Mouse (Mus musculus) right cerebral cortex, postnatal 10 days (tissue): Measurements from ENCODE around the gene St8sia2.
A peak's percentile ranks its signal among the peaks of the same experiment; 100 is the strongest.

Experiments used
- DNase-seq, 2 experiments: peaks; one replicate each; pipeline ENCODE4 v3.0.0; 2021; ENCODE audit warnings: low spot score in 2 of 2

The St8sia2 gene

GRCm38 (mm10) chr7:74013601-74014175, at the start of gene St8sia2:
St8sia2 (minus strand) TSS chr7:74013690.
- DNase-seq = peak; percentile 51 to 68

- DNase-seq = no peak
Measured at GRCm38 (mm10) chr7:74061076-74061475, 47.6 kb upstream of the St8sia2 start.

- peak in 1 of 2 experiments; percentile 35 for DNase-seq
Measured at GRCm38 (mm10) chr7:74060306-74060946, 46.9 kb upstream of the St8sia2 start.

- no peak for DNase-seq
Measured at GRCm38 (mm10) chr7:74059684-74060083, 46.2 kb upstream of the St8sia2 start.

- DNase-seq = no peak
Measured at GRCm38 (mm10) chr7:74055753-74056152, 42.3 kb upstream of the St8sia2 start.

GRCm38 (mm10) chr7:74047591-74047990, 34.1 kb upstream of the St8sia2 start:
- no peak for DNase-seq

- DNase-seq = no peak
Measured at GRCm38 (mm10) chr7:74045166-74045957, 31.9 kb upstream of the St8sia2 start.

- peak in 1 of 2 experiments; percentile 32 for DNase-seq
Measured at GRCm38 (mm10) chr7:74043562-74044138, 30.2 kb upstream of the St8sia2 start.

- peak; percentile 72 to 82 for DNase-seq
Measured at GRCm38 (mm10) chr7:74025007-74025406, 11.5 kb upstream of the St8sia2 start.

- DNase-seq = no peak
Measured at GRCm38 (mm10) chr7:74024171-74024570, 10.7 kb upstream of the St8sia2 start.

GRCm38 (mm10) chr7:74022571-74022970, 9.1 kb upstream of the St8sia2 start:
- DNase-seq = no peak

- no peak for DNase-seq
Measured at GRCm38 (mm10) chr7:74021771-74022170, 8.3 kb upstream of the St8sia2 start.

GRCm38 (mm10) chr7:74016613-74017012, 3.1 kb upstream of the St8sia2 start:
- DNase-seq = no peak

- peak; percentile 36 to 42 for DNase-seq
Measured at GRCm38 (mm10) chr7:74012858-74013600, 461 bp downstream of the St8sia2 start.

- DNase-seq = no peak
Measured at GRCm38 (mm10) chr7:74011976-74012857, 1.3 kb downstream of the St8sia2 start.

- DNase-seq = no peak
Measured at GRCm38 (mm10) chr7:74008946-74009542, 4.4 kb downstream of the St8sia2 start.

GRCm38 (mm10) chr7:74006775-74007371, 6.6 kb downstream of the St8sia2 start:
- peak; percentile 55 to 65 for DNase-seq

- no peak for DNase-seq
Measured at GRCm38 (mm10) chr7:74006364-74006763, 7.1 kb downstream of the St8sia2 start.

GRCm38 (mm10) chr7:74000743-74001510, 12.6 kb downstream of the St8sia2 start:
- DNase-seq = no peak
